Mouse (Mus musculus): ENCODE measurements at regions not wholly inside any gene's neighbourhood (a gene's known extent, or its start where the extent isn't known, plus 50 kb on each side); places are given as distances from the start of the nearest gene placed in this dataset.
A peak's percentile ranks its signal among the peaks of the same experiment; 100 is the strongest.

GRCm38 (mm10) chr10:87999617-88000330 is 91.1 kb upstream of the Pmch start:
- Histone ChIP-seq H3K27me3 (replicated peaks; ENCODE audit: control insufficient read depth, insufficient read depth, low read length) (no peaks in the 10 kb centered on the region), H3K4me1 (ENCODE audit: control insufficient read depth, insufficient read depth, low read length) (no peaks in the 10 kb centered on the region), H3K4me3 (ENCODE audit: low read depth, low read length) (no peak overlapping the region), H3K9ac (ENCODE audit: low read length) (no peak overlapping the region), H3K27ac (ENCODE audit: low read depth, low read length) (no peak overlapping the region), H3K4me2 (ENCODE audit: low read length) (no peak overlapping the region), H3K9me3 (replicated peaks; ENCODE audit: control insufficient read depth, low read length) (no peaks in the 10 kb centered on the region), H3K36me3 (ENCODE audit: control insufficient read depth, insufficient read depth, low read length) (no peaks in the 10 kb centered on the region)
- no peak for ATAC-seq
- DNase-seq (ENCODE audit: low spot score) = no peak
- 84% methylated on average over 2 of the region's 2 CpGs for WGBS

- ATAC-seq (no peak), DNase-seq (ENCODE audit: low spot score) (no peak)
- H3K9me3 ChIP-seq (replicated peaks; ENCODE audit: control insufficient read depth, low read length) = no peaks in the 10 kb centered on the region
- H3K27me3 ChIP-seq (replicated peaks; ENCODE audit: control insufficient read depth, insufficient read depth, low read length) = no peaks in the 10 kb centered on the region
- no peak overlapping the region for H3K9ac ChIP-seq (ENCODE audit: low read length)
- no peak overlapping the region for H3K27ac ChIP-seq (ENCODE audit: low read depth, low read length)
- no peaks in the 10 kb centered on the region for H3K36me3 ChIP-seq (ENCODE audit: control insufficient read depth, insufficient read depth, low read length)
- no peak overlapping the region for H3K4me3 ChIP-seq (ENCODE audit: low read depth, low read length)
- H3K4me2 ChIP-seq (ENCODE audit: low read length) = no peak overlapping the region
- H3K4me1 ChIP-seq (ENCODE audit: control insufficient read depth, insufficient read depth, low read length) = no peaks in the 10 kb centered on the region
- whole genome bisulfite sequencing = 94% methylated on average over 7 of the region's 7 CpGs
Observed at GRCm38 (mm10) chr10:88008679-88009078, 82.2 kb upstream of the Pmch start.

DNA sequence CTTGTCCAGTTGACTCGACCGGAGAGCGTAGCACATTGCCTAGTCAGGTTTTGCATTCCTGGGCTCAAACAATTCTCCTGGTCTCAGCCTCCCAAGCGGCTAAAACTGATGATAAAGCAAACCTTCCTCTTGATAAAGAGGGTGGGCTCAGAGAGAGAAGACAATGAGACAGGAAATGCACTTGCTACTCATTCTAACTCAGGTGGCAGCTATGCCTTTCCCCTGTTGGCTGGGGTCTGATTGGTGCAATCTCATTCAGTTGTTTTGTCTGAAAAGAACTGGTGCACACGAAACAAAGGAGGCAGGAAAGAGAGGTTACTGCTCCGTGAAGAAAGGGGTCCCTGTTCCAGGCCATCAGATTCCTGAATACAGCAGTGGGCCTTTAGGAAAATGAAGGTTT is 80.0 kb upstream of the Pmch start:
- H3K4me3 ChIP-seq (ENCODE audit: low read depth, low read length) = no peak overlapping the region
- no peaks in the 10 kb centered on the region for H3K36me3 ChIP-seq (ENCODE audit: control insufficient read depth, insufficient read depth, low read length)
- no peak for ATAC-seq
- H3K27ac ChIP-seq (ENCODE audit: low read depth, low read length) = no peak overlapping the region
- H3K9me3 ChIP-seq (replicated peaks; ENCODE audit: control insufficient read depth, low read length) = no peaks in the 10 kb centered on the region
- whole genome bisulfite sequencing = 61% methylated on average over 6 of the region's 6 CpGs
- H3K9ac ChIP-seq (ENCODE audit: low read length) = no peak overlapping the region
- no peaks in the 10 kb centered on the region for H3K4me1 ChIP-seq (ENCODE audit: control insufficient read depth, insufficient read depth, low read length)
- no peak overlapping the region for H3K4me2 ChIP-seq (ENCODE audit: low read length)
- no peak for DNase-seq (ENCODE audit: low spot score)
- no peaks in the 10 kb centered on the region for H3K27me3 ChIP-seq (replicated peaks; ENCODE audit: control insufficient read depth, insufficient read depth, low read length)

DNA sequence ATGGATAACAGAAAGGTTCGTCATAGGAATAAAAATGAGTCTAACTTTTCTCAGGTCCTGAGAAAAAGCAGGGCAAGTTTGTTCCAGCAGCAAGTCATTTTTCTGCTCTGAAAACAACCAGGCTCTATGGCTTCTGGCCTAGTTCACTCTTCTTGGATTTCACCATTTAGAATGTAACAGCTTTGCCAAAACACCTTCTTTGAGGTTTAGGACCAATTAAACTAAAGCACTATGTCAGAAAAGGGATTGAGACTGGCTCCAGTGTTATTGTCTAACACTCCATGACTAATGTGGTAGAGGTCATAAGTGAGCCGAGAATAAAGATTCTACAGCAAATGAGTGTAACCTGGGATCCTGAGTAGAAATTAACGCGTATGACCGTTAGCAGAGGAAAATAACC is 58.9 kb upstream of the Pmch start:
- Histone ChIP-seq H3K4me3 (ENCODE audit: low read depth, low read length) (no peak overlapping the region), H3K36me3 (ENCODE audit: control insufficient read depth, insufficient read depth, low read length) (no peaks in the 10 kb centered on the region), H3K27me3 (replicated peaks; ENCODE audit: control insufficient read depth, insufficient read depth, low read length) (no peaks in the 10 kb centered on the region), H3K9me3 (replicated peaks; ENCODE audit: control insufficient read depth, low read length) (no peaks in the 10 kb centered on the region), H3K27ac (ENCODE audit: low read depth, low read length) (no peak overlapping the region), H3K9ac (ENCODE audit: low read length) (no peak overlapping the region), H3K4me1 (ENCODE audit: control insufficient read depth, insufficient read depth, low read length) (no peaks in the 10 kb centered on the region), H3K4me2 (ENCODE audit: low read length) (no peak overlapping the region)
- 22% methylated on average over 5 of the region's 5 CpGs for WGBS
- ATAC-seq (no peak), DNase-seq (ENCODE audit: low spot score) (peak; percentile 3)

All from forebrain, embryonic 14.5 days (tissue).